Mouse (Mus musculus): ENCODE results near the gene Gins1. TPM values are rescaled to one million over a fixed set of nuclear protein-coding genes. Genes with fewer than 3 reads are reported as not detected.
A peak's percentile ranks its signal among the peaks of the same experiment; 100 is the strongest.
"Not testable (repeated sequence)": the region's sequence is repeated elsewhere in the genome, so short reads cannot be mapped to it uniquely, and the experiment has no call there.

Gins1 gene
- 74.6 and 87.3 TPM in 2 replicates for total RNA-seq (2014; fragmentation: Nextera tagmentation)
- 145 and 153 TPM in 2 replicates for total RNA-seq (2017)

DNA sequence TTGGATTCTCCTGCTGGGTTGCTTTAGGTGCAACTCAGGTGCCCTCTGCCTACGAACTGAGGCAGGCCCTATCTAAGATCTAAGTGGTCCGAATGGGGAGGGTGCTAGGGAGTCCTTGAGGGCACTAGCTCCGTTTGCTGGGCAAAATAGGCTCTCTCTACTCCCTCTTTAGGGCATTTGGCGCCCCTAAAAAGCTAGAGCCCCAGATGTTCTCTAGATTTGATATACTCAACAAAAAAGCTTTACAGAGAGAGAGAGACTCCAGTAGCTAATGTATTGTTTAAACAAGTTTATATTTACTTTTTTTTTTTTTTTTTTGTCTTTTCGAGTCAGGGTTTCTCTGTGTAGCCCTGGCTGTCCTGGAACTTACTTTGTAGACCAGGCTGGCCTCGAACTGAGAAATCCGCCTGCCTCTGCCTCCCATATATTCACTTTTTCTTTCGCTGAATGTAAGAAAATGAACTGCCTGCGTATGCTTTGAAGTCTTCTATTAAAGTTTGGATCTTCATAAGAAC lies at the start of gene Gins1:
Gins1 (plus strand) TSS at position 465 of the 515 bp plus-strand sequence.
- ATAC-seq (replicated peaks; ENCODE audit: poor library complexity, severe bottlenecking) = peak; percentile 24

DNA sequence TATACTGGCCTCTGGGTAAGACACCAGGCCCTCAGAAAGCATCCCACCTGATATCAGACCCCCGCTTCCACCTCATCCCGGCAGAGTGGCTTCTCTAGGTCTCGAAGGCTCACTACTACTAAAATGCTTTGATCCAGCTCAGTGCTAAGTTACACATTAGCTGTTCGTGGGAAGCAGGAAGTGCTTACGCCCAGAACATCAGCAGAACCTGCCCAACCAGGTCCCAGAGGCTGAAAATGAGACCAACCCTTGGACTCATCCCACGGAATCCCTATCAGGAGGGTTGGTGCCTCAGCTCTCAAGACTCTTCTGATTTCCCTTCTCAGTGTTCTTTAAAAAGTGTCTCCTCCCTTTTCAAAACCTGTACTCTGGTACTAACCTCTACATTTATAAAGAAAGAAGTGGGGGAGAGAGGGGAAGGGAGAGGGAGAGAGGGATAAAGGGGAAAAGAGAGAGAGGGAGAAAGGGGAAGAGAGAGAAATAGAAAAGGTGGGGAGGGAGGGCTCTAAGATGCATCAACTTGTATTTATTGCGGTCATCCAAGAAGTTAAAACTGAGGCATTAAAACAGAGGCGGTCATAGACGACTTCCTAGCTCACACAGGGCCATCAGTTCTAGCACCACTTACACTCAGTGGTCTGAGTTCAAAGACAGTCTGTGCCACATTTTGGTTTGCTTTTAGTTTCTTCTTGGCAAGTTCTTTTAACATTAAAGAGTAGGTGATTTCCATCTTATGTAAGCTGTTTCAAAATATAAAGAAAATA lies 46.3 kb upstream of the Gins1 start:
- no peak for ATAC-seq (replicated peaks; ENCODE audit: poor library complexity, severe bottlenecking)

DNA sequence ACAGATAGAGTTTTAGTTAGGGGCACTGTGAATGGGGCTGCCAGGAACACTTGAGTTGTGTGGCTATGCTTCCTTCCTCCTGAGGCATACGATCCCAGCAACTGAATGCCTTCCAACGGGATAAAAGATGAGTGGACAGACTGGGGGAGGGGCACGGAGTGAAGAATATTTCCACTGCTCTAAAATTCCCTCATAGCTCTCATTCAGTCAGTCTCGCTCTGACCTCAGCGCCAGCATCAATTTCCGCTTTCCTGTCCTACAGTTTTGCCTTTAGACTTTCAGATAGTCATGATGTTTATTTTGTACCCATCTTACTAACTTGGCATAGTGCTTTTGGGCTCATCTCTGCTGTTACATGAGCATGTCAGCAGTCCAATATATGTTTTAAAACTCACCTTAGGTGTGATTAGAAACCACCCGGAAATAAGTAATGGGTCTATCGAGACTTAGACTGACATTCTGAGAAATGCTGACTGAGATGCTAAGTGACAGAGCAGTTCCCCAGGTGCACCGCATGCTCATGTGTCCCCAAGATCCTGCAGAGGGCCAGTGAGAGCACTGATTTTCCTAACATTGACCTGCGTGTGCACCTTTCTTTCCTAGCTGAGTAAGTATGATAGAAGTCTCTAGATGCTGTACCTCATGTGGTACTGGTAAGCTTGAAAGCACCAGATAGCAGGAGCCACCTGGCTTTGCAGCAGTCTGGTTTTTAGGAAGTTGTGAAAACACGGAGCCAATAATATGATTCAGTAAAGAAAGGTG lies 45.3 kb upstream of the Gins1 start:
- ATAC-seq (replicated peaks; ENCODE audit: poor library complexity, severe bottlenecking) = no peak

DNA sequence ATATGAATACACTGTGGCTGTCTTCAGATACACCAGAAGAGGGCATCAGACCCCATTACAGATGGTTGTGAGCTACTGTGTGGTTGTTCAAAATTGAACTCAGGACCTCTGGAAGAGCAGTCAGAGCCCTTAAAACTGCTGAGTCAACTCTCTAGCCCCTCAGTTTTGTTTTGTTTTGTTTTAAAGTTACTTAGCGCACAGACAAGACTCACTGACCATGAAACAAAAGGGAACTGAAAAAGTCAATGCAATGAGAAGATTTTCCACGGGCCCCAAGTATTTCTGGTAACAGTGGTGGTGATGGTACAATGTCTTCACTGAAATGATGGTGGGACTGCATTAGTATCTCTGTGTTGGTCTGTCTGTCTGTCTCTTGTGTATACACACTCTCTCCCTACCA lies 44.1 kb upstream of the Gins1 start:
- ATAC-seq (replicated peaks; ENCODE audit: poor library complexity, severe bottlenecking) = peak; percentile 62

DNA sequence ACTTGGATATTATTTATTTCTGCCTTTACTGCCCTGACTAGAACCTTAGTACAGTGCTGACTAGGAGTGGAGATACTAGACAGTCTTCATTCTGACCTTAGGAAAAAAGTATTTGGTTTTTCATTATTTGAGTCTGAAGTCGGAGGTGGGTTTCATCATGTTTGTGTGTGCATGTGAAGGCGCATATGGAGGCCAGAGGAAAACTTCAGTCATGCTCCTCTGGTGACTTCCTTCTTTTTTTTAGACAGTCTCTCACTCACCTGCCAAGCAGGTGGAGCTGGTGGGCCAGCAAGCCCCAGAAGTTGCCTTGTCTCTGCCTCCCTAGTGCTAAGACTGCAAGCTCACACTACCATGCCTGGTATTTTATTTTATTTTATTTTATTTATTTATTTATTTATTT lies 38.2 kb upstream of the Gins1 start:
- ATAC-seq (replicated peaks; ENCODE audit: poor library complexity, severe bottlenecking) = no peak

DNA sequence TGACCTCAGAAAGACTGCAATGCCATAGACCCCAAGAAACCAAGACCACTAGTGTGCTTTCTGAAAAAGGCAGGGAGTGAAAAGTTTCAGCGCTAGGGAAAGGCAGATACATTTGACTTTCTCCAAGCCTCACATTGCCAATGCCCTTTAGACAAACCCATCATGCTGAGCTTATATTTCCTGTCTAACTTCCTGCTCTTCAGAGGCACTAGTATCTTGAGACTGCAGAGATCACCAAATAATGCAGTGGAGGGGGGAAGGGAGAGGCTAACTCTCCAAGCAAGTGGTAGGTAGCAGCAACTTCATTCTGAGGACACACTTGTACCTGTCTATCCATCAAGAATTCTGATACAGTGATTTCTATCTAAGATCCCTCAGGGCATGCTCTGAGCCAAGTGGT lies 35.8 kb upstream of the Gins1 start:
- ATAC-seq (replicated peaks; ENCODE audit: poor library complexity, severe bottlenecking) = no peak

DNA sequence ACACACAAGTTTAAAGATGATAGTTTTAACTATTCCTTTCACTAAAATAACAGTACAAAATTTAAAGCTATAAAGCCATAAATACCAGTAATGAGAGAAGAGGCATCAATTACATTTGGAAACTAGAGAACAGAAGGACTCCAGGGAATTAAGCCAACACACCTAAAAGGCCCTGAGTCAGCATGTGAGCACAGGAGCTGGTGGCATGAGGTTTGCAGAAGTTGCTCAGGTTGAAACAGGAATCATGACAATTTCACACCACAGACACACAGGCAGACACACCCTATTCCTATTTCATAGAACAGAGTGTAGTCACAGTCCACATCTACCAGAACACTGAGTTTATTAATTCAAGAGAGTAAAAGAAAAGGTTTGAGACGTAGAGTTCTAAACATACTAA lies 30.7 kb upstream of the Gins1 start:
- peak; percentile 80 for ATAC-seq (replicated peaks; ENCODE audit: poor library complexity, severe bottlenecking)

DNA sequence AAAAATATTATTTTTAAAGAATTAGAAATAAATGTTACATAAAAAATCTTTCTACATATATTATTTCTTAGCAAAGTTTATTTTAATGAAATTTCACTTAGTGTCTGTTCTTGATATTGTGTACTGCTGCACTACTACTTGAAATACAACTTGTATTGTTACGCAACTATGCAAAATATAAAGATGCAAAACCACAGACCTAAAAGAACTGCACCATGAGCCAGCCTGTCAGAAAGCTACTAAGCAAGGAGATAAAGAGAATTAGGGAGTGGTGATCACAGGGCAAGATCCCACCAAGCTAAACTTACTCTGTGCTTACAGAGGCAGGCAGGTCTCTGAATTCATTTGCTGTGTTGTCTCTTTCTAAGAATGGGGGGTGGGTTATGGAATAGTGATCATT lies 30.0 kb upstream of the Gins1 start:
- peak; percentile 75 for ATAC-seq (replicated peaks; ENCODE audit: poor library complexity, severe bottlenecking)

DNA sequence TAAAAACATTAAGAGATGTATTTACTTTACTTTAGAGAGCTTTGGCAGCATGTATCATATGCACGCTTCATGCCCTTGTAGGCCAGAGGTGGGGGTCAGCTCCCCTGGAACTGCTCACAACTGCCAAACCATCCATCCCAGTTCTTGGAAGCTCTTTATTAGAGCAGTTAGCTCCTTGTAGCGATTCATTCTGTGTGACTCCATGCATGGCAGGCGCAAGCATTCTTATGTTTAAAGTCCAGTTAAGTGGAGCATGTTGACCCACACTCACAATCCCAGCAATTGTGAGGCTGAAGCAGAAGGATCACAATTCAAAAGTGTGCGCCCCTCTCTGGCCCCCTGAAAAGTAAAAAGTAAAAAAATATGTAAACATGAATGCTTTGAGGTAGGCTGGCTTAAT lies 27.6 kb upstream of the Gins1 start:
- ATAC-seq (replicated peaks; ENCODE audit: poor library complexity, severe bottlenecking) = no peak

DNA sequence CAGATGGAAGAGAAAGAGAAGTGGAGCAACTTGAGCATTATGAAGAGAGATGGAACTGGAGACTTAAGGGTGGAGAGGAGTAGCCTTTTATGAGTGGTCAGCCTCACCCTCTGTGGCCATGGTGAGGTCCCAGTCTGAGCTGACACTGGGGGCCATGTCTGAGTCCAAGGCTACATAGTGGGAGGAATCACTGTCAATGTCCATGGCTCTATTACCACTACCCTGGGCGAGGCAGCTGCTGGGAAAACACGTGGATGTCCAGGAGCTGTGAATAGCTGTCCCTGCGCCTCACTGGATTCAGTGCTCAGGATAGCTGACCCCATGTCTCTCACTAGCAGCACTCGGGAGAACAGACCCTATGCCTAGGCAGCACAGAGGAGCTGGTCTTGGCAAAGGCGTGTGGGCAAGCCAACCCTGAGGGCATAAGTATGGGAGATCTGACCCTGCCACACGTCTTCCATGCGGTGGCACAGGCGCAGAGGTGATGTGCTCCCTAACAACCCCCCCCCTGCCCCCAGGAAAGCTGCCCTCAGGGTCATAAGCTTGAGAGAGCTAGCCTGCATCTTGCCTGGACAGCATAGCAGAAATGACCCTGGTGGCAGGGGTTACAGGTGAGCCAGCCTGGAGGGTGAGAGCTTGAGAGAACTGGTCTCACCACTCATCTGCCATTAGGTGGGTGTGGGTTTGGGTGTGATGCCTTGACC lies 21.0 kb upstream of the Gins1 start:
- no peak for ATAC-seq (replicated peaks; ENCODE audit: poor library complexity, severe bottlenecking)

DNA sequence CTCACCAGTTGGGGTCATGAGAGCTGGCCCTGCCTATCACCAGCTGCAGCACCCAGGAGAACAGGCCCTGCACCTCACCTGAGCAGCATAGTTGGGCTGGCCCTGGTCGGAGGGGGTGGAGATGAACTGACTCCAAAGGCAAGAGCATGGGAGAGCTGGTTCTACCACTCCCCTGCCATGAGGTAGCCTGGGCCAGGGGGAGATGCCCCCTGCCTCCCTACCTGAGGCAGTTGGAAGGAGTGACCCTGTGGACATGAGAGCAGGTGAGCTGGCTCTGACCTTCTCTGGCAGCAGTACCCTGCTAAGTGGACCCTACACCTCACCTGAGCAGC lies 20.5 kb upstream of the Gins1 start:
- ATAC-seq (replicated peaks; ENCODE audit: poor library complexity, severe bottlenecking) = no peak

DNA sequence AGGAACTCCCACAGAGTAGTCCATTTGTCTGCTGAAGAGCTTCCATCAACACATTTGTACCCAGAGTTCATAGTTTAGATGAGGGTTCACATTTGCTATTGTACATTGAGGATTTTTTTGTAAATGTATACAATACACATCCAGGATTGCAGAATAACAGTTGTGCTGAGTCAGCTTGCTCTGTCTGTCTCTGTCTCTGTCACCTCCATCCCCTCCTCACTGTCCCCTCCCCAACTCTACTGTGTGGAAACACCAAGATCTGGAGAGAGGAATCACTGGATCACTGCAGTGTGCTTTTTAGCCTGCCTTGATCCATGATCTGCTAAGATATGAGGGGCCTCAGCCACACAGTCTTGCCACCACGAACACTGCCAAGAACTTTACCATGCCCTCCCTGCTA lies 19.4 kb upstream of the Gins1 start:
- ATAC-seq (replicated peaks; ENCODE audit: poor library complexity, severe bottlenecking) = no peak

DNA sequence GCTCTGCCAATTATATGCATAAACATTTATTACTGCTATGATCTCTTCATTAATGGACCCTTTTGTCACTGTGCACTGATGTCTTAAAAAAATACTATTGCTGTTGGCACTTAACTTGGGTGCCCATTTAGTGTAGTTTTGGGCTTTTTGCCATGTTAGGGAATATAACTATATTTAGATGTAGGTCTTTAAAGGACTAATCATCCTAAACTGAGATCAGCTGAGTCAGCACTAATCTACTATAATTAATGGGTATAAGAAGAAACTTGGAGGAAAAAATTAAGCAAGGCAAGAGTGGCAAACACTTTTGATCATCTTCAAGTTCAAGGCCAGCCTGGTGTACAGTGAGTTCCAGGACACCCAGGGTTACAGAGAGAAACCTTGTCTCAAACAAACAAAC lies 18.9 kb upstream of the Gins1 start:
- no peak for ATAC-seq (replicated peaks; ENCODE audit: poor library complexity, severe bottlenecking)

DNA sequence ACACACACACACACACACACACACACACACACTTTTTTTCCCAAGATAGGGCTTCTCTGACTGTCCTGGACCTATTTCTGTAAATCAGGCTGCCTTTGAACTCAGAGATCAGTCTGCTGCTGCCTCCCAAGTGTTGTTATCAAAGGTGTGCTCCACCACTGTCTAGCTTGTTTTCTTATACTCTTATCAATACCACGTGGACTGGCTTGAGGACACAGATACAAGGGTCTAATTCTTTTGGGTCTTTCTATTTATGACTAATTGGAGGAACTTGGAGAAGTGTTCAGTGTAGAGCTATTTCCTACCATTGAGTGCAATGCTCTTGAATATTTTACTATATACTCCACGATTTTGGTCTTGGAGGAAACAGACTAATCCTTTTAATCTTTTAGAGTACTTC lies 17.8 kb upstream of the Gins1 start:
- ATAC-seq (replicated peaks; ENCODE audit: poor library complexity, severe bottlenecking) = no peak

DNA sequence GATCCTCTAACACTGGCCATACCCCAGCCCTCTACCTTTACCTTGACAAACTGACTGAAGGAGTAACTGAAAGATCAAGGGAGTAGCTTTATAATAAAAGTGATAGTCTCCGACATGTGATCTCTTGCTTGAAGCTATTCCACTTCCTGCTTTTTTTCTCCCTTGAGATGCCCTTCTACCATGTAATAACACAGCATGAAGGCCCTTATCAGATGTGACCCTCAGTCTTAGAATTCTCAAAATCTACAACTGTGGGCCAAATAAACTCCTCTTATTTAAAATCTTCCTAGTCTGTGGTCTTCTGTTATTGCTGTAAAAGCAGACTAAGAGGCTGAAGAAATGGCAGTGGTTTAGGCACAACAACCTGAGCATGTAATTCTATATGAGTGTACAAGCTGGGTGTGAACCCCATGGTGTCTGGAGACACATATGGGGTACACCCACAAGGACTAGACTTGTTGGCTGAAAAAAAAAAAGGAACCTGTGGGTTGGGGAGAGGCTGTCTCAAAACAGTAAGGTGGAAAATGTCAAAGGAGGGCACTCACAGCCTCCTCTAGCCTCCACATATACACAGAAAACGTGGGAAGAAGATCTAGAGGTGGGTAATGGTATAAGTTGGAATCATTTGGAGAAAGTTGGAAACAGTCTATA lies 10.5 kb upstream of the Gins1 start:
- peak; percentile 33; the same call in 1 of the 2 replicates for ATAC-seq (replicated peaks; ENCODE audit: poor library complexity, severe bottlenecking)

DNA sequence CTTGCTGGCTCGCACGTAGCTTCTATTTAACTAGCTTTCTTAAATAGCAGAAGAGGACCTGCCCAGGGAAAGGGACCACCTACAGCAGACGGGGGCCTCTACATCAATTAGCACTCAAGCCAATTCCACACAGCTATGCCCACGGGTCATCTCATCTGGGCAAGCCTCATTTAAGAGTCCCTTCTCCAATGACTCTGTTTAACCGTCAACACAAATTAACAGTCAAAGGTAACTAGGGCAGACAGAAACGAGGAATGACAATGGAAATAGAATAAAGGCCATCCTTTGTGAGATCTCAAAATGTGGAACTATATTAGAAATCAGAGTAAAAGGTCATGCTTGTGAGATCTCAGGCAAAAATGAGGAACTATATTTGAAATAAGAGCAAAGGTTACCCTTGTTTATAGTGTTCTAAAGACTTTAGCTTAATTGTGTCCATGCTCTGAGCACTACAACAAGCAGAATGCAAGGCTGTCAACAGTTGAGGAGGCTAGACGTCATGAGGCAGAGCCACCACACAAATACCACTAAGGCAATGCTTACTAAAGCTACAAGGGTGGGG lies 9.4 kb upstream of the Gins1 start:
- 0 out of 2 replicates have a peak, but pooled peaks have one; percentile 43 for ATAC-seq (replicated peaks; ENCODE audit: poor library complexity, severe bottlenecking)

DNA sequence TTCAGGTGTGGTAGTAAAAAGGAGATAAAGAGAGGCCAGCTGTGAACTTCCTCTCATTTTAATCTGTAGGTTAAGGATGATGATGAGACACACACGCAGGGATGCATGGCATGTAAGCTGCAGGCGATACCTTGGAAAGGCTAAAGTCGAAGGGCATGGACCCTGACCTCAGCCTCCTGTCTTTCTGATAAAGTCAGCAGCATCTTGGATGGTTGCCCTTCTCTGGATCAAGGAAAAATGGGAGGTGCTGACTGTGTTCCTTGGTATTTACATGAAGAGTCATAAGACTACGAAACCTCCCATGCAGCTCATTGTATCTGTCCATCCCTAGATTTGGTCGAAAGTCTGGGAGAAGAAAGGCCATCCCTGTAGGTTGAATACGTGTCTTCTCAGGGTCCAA lies 4.9 kb upstream of the Gins1 start:
- ATAC-seq (replicated peaks; ENCODE audit: poor library complexity, severe bottlenecking) = no peak

DNA sequence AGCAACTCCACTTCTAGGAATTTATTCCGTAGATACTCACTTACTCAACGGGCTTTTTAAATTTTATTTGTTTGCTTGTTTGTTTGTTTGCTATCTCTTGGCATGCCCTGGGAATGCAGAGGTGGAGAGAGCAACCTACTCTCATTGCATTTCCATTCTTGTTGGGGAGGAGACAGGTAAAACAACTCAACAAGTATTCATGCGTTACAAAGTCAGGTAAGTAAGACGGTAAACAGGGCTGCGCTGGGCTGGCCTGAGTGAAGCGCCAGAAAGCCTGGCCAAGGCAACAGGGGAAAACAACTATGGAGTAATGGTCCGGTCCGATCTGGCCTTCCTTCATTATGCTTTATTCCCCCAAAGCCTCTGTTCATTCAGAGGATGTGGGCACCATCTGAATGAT lies 2.9 kb upstream of the Gins1 start:
- no peak for ATAC-seq (replicated peaks; ENCODE audit: poor library complexity, severe bottlenecking)

DNA sequence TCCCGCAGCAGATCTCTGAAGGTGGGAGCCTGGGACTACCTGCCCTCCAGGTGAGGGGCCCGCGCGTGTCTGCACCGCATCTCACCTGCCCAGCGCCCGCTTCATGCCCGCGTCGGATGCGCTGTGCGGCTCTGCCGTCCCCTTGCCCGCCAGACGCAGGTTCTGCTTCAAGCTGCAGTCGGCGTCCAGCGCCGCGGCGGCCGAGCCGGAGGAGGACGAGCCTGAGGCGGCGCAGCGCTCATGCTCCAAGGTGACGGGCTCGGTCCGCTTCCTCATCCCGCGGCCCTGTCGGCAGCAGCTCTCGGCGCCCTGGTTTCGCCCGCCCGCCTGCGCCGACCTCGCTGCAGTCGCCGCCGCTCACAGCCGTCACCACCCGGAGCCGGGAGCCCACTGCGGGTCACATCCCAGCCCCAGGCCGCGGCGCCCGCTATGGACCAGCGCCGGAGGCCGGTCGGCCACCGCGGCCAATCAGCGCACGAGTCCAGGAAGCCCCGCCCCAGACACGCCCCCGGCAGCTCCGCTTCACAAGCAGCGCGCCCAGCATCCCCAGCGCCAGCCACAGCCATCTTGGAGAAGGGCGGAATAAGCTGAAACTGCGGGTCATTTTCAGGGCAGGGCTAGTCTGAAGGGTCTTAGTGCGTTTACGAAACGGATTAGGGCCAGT lies 796 bp upstream of the Gins1 start, which contains the start of gene Abhd12:
Abhd12 (minus strand) TSS at position 470 of the 664 bp plus-strand sequence.
- ATAC-seq (replicated peaks; ENCODE audit: poor library complexity, severe bottlenecking) = peak; percentile 89

DNA sequence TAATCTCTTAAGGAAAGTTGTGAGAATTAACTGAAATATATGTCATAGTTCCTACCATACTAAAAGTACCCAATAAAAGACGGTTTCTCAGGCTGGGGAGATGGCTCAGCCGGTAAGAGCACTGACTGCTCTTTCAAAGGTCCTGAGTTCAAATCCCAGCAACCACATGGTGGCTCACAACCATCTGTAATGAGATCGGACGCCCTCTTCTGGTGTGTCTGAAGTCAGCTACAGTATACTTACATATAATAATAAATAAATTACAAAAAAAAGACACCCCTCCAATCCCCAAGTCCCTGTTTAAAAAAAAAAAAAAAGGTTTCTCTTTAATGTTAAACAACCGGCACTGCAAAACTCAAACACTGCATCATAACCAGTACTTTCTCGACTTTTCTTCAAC lies 3.7 kb downstream of the Gins1 start:
- not testable (repeated sequence) for ATAC-seq (replicated peaks; ENCODE audit: poor library complexity, severe bottlenecking)
